Mouse (Mus musculus) liver, embryonic 12.5 days (tissue): ENCODE measurements around the gene Plk1. TPM values are rescaled to one million over a fixed set of nuclear protein-coding genes. Genes with fewer than 3 reads are reported as not detected.

Experiments
- ATAC-seq: fragments of 200-750 bp; cut with Nextera tagmentation; 2 replicates; pipeline ENCODE4 v1.8.0; 2017; ENCODE audit warnings: moderate number of reproducible peaks, mild to moderate bottlenecking, moderate library complexity
- H3K27ac ChIP-seq: fragments of 300-500 bp; sonication (generic); 2 replicates; pipeline ENCODE4 v1.5.1; 2016; ENCODE audit warnings: mild to moderate bottlenecking
- H3K27me3 ChIP-seq: fragments of 300-500 bp; sonication (generic); replicated peaks from 2 replicates; pipeline ENCODE4 v1.6.1; 2016; ENCODE audit warnings: mild to moderate bottlenecking, moderate library complexity
- H3K36me3 ChIP-seq: fragments of 300-500 bp; sonication (generic); 2 replicates; pipeline ENCODE4 v1.6.1; 2016; ENCODE audit warnings: mild to moderate bottlenecking, moderate library complexity
- H3K4me1 ChIP-seq: fragments of 300-500 bp; sonication (generic); 2 replicates; pipeline ENCODE4 v1.6.1; 2016
- H3K4me2 ChIP-seq: fragments of 300-500 bp; sonication (generic); 2 replicates; pipeline ENCODE4 v1.6.1; 2016; ENCODE audit warnings: mild to moderate bottlenecking, moderate library complexity
- H3K4me3 ChIP-seq: fragments of 300-500 bp; sonication (generic); 2 replicates; pipeline ENCODE4 v1.5.1; 2016; ENCODE audit warnings: mild to moderate bottlenecking, moderate library complexity
- H3K9ac ChIP-seq: fragments of 300-500 bp; sonication (generic); 2 replicates; pipeline ENCODE4 v1.6.1; 2016; ENCODE audit warnings: mild to moderate bottlenecking, moderate library complexity
- H3K9me3 ChIP-seq: fragments of 300-500 bp; sonication (generic); replicated peaks from 2 replicates; pipeline ENCODE4 v1.6.1; 2016; ENCODE audit warnings: mild to moderate bottlenecking, moderate library complexity
- WGBS: fragments of 180-500 bp; shearing (Covaris S2); methylation state at CpG from one replicate; pipeline ENCODE4 v1.1.7; 2016; ENCODE audit not compliant: insufficient replicate concordance; 5-methylcytosine and 5-hydroxymethylcytosine counted together
- polyA plus RNA-seq: library from polyadenylated mRNA; unstranded; fragments of >200 nt; fragmentation: Nextera tagmentation; extraction: Ambion mirVana; gene quantifications from 2 replicates; pipeline ENCODE4 v1.2.1, GENCODE M21; 2016

The Plk1 gene
- polyA plus RNA-seq, 1 experiment from 2014 or later = 147 TPM

- no peak for ATAC-seq
- Histone ChIP-seq H3K4me1 (peaks cover 51% of the 10 kb centered on the region), H3K27me3 (no peaks in the 10 kb centered on the region), H3K4me3 (peak overlapping the region; percentile 77), H3K9me3 (no peaks in the 10 kb centered on the region), H3K9ac (peak overlapping the region; percentile 81), H3K27ac (peak overlapping the region; percentile 90), H3K36me3 (peaks cover 31% of the 10 kb centered on the region), H3K4me2 (peak overlapping the region; percentile 85)
- WGBS = 4% methylated on average over 13 of the region's 13 CpGs
Observed at GRCm38 (mm10) chr7:122158488-122158887, 751 bp upstream of the Plk1 start.

DNA sequence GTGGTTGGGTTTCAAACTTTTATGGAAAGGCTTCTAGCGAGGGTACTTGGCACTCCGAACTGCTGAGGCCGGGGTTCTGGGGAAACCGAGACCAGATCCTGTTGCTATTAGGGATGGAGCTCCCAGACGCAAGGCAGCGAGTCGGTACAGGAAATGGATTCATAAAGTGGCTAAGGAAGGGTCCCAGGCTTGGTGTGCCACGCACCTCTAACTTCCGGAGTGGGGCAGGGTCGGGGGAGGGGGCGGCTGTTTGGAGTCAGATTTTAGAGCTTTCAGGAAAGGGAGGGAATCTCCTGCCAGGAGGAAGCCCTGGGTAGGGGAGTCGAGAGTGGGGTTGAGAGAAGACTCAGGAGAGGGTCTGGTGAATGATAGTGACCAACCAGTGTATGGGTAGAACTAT is 798 bp downstream of the Plk1 start:
- Histone ChIP-seq H3K36me3 (peaks cover 47% of the 10 kb centered on the region), H3K27me3 (no peaks in the 10 kb centered on the region), H3K27ac (peak overlapping the region; percentile 90), H3K9me3 (no peaks in the 10 kb centered on the region), H3K4me1 (peaks cover 51% of the 10 kb centered on the region), H3K4me2 (peak overlapping the region; percentile 85), H3K4me3 (peak overlapping the region; percentile 77), H3K9ac (peak overlapping the region; percentile 81)
- WGBS = 0% methylated on average over 12 of the region's 12 CpGs
- no peak for ATAC-seq

DNA sequence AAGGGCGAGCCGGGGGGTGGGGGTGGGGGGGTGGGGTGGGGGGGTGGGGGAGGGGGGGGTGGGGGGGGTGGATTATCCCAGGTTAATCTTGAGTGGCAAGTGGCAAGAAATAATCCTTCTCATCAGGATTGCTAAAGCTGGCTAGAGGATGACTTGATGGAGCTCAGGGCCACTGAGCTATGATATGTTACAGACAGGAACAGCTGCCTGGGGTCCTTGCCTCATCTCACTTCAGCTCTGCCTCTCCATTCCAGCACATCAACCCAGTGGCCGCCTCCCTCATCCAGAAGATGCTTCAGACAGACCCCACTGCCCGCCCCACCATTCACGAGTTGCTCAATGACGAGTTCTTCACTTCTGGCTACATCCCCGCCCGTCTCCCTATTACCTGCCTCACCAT is 4.5 kb downstream of the Plk1 start:
- no peak overlapping the region for H3K4me3 ChIP-seq
- H3K9ac ChIP-seq = no peak overlapping the region
- H3K27me3 ChIP-seq = no peaks in the 10 kb centered on the region
- 96% methylated on average over 7 of the region's 8 CpGs for WGBS
- no peak overlapping the region for H3K4me2 ChIP-seq
- no peak overlapping the region for H3K27ac ChIP-seq
- H3K4me1 ChIP-seq = peaks cover 32% of the 10 kb centered on the region
- H3K36me3 ChIP-seq = peaks cover 84% of the 10 kb centered on the region
- ATAC-seq = no peak
- H3K9me3 ChIP-seq = no peaks in the 10 kb centered on the region

DNA sequence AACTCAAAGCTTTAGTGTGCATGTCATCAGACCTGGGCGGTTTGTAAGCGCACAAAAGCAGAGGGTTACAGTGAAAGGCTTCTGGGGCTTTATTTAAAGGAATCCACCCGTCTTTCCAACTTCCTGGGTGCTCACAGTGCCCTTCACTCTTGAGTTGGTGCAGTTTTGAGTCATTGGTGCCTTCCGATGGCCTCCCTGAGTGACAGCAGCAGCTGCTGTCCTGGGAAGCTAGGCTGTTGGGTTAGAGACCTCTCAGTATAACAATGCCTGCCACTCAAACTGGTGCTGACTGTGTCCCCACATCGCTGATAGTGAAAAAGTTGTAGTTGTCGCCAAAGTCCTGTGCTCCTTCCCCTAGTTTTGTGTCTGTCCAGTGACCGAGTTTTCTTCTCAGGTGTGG is 8.0 kb downstream of the Plk1 start:
- Histone ChIP-seq H3K27ac (no peak overlapping the region), H3K4me3 (no peak overlapping the region), H3K36me3 (peaks cover 87% of the 10 kb centered on the region), H3K9me3 (no peaks in the 10 kb centered on the region), H3K4me2 (no peak overlapping the region), H3K9ac (no peak overlapping the region), H3K27me3 (no peaks in the 10 kb centered on the region), H3K4me1 (peaks cover 10% of the 10 kb centered on the region)
- 89% methylated on average over 7 of the region's 7 CpGs for WGBS
- no peak for ATAC-seq

- H3K9me3 ChIP-seq = no peaks in the 10 kb centered on the region
- peaks cover 52% of the 10 kb centered on the region for H3K36me3 ChIP-seq
- H3K9ac ChIP-seq = no peak overlapping the region
- WGBS = 79% methylated on average over 6 of the region's 6 CpGs
- H3K27ac ChIP-seq = no peak overlapping the region
- H3K4me2 ChIP-seq = no peak overlapping the region
- no peak overlapping the region for H3K4me3 ChIP-seq
- no peak for ATAC-seq
- 0 out of 2 replicates have a peak, but pooled peaks cover 2% of the 10 kb centered on the region for H3K4me1 ChIP-seq
- H3K27me3 ChIP-seq = 0 out of 2 replicates have a peak, but pooled peaks cover 5% of the 10 kb centered on the region
Observed at GRCm38 (mm10) chr7:122170705-122171104, 11.5 kb downstream of the Plk1 start.

DNA sequence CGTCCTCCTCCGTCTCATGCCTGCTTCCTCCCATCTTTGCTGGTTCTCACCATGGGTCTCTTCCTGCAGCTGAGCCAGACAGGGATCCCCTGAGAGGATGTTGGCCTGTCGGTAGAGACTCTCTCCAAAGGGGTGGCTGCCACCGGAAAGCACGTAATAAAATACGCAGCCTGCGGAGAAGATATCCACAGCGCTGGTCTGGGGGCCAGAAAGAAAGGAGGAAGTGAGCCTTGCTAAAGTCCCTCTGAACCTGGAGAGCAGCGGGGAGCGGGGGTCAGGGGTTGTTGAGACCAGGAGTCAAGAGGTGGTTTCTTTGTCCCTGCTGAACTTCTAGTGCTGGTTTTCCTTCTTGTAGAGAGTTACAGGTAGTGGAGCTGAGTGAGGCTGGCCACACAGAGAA is 12.4 kb downstream of the Plk1 start:
- no peak for ATAC-seq
- Histone ChIP-seq H3K36me3 (peaks cover 43% of the 10 kb centered on the region), H3K9ac (no peak overlapping the region), H3K4me3 (no peak overlapping the region), H3K4me2 (no peak overlapping the region), H3K27me3 (0 out of 2 replicates have a peak, but pooled peaks cover 5% of the 10 kb centered on the region), H3K27ac (no peak overlapping the region; the same call in 1 of the 2 replicates), H3K9me3 (no peaks in the 10 kb centered on the region), H3K4me1 (0 out of 2 replicates have a peak, but pooled peaks cover 2% of the 10 kb centered on the region)
- WGBS = 43% methylated on average over 10 of the region's 10 CpGs

DNA sequence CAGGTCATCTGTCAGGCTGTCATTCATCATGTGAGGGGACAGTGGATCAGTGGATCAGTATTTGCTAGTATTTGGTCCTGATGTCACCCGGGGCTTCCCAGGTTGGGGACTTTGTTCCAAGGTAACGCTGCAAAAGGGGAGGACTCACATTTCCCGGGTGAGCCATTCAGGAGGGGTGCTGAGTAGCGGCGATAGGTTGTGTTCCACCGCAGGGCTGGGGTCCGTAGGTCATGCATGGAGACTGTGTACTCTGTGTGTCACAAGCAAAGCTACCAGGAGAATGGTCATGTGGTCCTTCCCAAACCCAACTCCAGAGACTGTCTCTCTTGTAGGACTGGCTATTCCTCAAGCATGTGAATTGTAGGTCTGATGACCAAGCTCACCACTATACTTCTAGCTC is 21.5 kb downstream of the Plk1 start:
- no peak overlapping the region for H3K4me2 ChIP-seq
- H3K36me3 ChIP-seq = no peaks in the 10 kb centered on the region
- peaks cover 10% of the 10 kb centered on the region for H3K27me3 ChIP-seq
- H3K9ac ChIP-seq = no peak overlapping the region
- no peak overlapping the region for H3K4me3 ChIP-seq
- no peak overlapping the region for H3K27ac ChIP-seq
- ATAC-seq = no peak; the same call in 1 of the 2 replicates
- no peaks in the 10 kb centered on the region for H3K9me3 ChIP-seq
- H3K4me1 ChIP-seq = no peaks in the 10 kb centered on the region
- 73% methylated on average over 7 of the region's 7 CpGs for WGBS

DNA sequence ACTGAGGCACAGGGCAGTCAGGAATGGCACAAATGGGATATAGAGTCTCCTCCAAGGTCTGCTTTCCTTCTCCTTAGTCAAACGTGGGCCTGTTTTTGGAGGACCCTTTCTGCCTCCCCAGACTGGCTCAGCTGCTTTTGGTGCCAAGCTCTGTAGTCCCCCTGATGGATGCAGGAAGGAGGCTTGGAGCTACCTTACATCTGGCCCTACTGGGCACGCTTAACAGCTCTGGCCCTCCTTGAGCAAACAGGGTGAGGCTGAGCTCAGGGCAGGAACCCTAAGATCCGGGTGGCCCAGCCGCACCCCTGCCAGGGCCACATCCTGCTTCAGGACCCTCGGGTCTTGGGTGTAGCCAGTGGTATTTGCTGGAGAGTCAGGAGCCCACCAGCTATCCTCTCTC is 25.3 kb downstream of the Plk1 start:
- Histone ChIP-seq H3K27me3 (peaks cover 8% of the 10 kb centered on the region), H3K9ac (no peak overlapping the region), H3K4me2 (no peak overlapping the region), H3K4me3 (no peak overlapping the region), H3K36me3 (no peaks in the 10 kb centered on the region), H3K9me3 (no peaks in the 10 kb centered on the region), H3K4me1 (no peaks in the 10 kb centered on the region), H3K27ac (no peak overlapping the region)
- ATAC-seq = no peak
- 48% methylated on average over 5 of the region's 5 CpGs for WGBS

DNA sequence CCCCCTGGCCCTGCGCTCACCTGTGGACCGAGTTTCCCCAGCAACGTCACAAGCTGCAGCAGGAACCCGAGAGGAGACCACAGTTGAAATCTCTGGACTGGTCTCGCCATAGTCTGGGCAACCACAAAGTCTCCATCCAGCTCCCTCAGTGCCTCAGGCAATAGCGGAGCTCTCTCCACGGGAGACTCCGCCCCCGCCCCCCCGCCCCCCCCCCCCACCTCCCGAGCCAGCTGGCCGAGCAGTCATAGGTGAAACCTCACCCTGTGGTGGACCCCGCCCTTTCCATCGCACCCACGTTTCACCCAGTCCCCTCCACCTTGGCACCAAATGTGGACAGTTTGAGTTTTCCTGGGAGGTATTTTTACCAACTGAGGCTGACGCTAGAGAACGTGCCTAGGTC is 26.8 kb downstream of the Plk1 start, which contains the start of gene Ern2:
TSS of gene Ern2 (minus strand) at position 165 of the 400 bp plus-strand sequence.
- Histone ChIP-seq H3K9me3 (no peaks in the 10 kb centered on the region), H3K27ac (no peak within 1 kb of the TSS), H3K36me3 (no peaks in the 10 kb centered on the region), H3K4me2 (no peak within 1 kb of the TSS), H3K4me3 (no peak within 1 kb of the TSS), H3K9ac (no peak within 1 kb of the TSS), H3K27me3 (peaks cover 8% of the 10 kb centered on the region), H3K4me1 (no peaks in the 10 kb centered on the region)
- 19% methylated on average over 13 of the region's 17 CpGs for WGBS
- no peak for ATAC-seq

- no peak overlapping the region for H3K9ac ChIP-seq
- ATAC-seq = no peak; the same call in 1 of the 2 replicates
- WGBS = 30% methylated on average over 7 of the region's 7 CpGs
- H3K4me2 ChIP-seq = no peak overlapping the region
- H3K27me3 ChIP-seq = peaks cover 8% of the 10 kb centered on the region
- H3K9me3 ChIP-seq = no peaks in the 10 kb centered on the region
- H3K27ac ChIP-seq = no peak overlapping the region
- H3K4me1 ChIP-seq = no peaks in the 10 kb centered on the region
- H3K4me3 ChIP-seq = no peak overlapping the region
- no peaks in the 10 kb centered on the region for H3K36me3 ChIP-seq
Observed at GRCm38 (mm10) chr7:122189484-122189883, 30.2 kb downstream of the Plk1 start.

GRCm38 (mm10) chr7:122191097-122191496 is 31.9 kb downstream of the Plk1 start:
- Histone ChIP-seq H3K4me1 (no peaks in the 10 kb centered on the region), H3K4me2 (no peak overlapping the region), H3K9ac (no peak overlapping the region), H3K9me3 (no peaks in the 10 kb centered on the region), H3K36me3 (no peaks in the 10 kb centered on the region), H3K27me3 (peaks cover under 1% of the 10 kb centered on the region; the same call in 1 of the 2 replicates), H3K4me3 (no peak overlapping the region), H3K27ac (no peak overlapping the region)
- no peak for ATAC-seq
- 55% methylated on average over 10 of the region's 10 CpGs for WGBS

- Histone ChIP-seq H3K4me3 (no peak overlapping the region), H3K4me1 (peaks cover 4% of the 10 kb centered on the region; the same call in 1 of the 2 replicates), H3K9me3 (no peaks in the 10 kb centered on the region), H3K27ac (no peak overlapping the region), H3K27me3 (no peaks in the 10 kb centered on the region), H3K9ac (no peak overlapping the region), H3K36me3 (no peaks in the 10 kb centered on the region), H3K4me2 (no peak overlapping the region)
- ATAC-seq = no peak
Observed at GRCm38 (mm10) chr7:122193919-122194318, 34.7 kb downstream of the Plk1 start.

- no peak overlapping the region for H3K27ac ChIP-seq
- no peaks in the 10 kb centered on the region for H3K36me3 ChIP-seq
- ATAC-seq = peak; percentile 46; the same call in 1 of the 2 replicates
- no peaks in the 10 kb centered on the region for H3K27me3 ChIP-seq
- WGBS = 61% methylated on average over 9 of the region's 9 CpGs
- H3K9me3 ChIP-seq = no peaks in the 10 kb centered on the region
- no peak overlapping the region for H3K4me2 ChIP-seq
- no peak overlapping the region for H3K9ac ChIP-seq
- H3K4me3 ChIP-seq = no peak overlapping the region
- H3K4me1 ChIP-seq = peaks cover 8% of the 10 kb centered on the region; the same call in 1 of the 2 replicates
Observed at GRCm38 (mm10) chr7:122196771-122197170, 37.5 kb downstream of the Plk1 start.
